Mouse (Mus musculus): ENCODE results near the gene Pkp4. TPM values are rescaled to one million over a fixed set of nuclear protein-coding genes. Genes with fewer than 3 reads are reported as not detected.

Gene Pkp4
- polyA plus RNA-seq, 3 experiments from 2014 or later: 10.2 to 16.4 (median 13.6) TPM

DNA sequence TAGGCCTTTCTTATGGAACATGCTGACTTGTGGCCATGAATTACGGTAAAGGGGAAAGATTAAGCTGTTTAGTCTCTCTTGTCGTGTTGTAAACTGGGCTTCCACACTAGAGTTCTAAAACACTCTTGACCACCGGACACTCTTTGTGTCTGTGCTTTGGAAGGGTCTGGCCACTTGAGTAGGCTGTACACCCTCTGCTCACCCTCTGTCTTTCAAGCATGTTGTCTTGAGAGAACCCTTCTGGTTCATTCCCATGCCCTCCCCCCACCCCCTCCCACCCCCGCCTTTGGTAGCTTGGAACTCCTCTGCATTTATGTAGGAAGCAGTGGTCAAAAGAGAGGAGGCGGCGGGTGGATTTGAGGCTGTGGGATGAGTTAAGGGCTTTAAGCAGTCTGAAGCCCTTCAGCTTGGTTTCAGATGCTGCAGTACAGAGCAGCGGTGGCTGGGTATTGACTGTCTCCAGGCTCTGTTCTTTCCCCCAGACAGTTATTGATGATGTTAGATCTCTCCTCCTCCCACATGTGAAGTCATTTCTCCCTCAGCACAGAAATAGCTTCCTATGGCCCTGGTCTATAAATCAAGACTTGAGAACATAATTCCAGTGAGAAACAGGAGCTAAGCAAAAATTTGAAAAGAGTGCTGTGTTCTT lies 120.4 kb downstream of the Pkp4 start:
- no peak for ATAC-seq

GRCm38 (mm10) chr2:59282966-59283365 lies 122.3 kb downstream of the Pkp4 start:
- no peak for ATAC-seq

DNA sequence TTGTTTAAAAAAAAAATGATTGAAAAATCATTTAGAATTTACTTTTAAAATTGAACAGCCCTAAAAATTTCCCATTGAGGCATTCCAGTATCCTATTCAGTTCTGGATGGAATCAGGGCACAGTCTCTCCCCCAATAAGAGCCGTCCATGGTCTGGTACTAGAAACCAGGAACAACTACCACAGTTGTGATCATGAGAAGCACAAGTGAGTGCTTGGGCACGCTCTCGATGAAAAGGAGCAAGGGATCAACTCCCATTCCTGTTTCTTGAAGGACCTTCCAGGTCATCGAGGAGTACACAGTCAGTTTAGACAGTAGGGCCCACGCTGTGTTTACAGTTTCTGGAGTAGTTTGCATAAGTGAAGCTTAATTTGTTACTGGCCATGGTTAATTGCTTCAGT lies 123.6 kb downstream of the Pkp4 start:
- ATAC-seq: no peak

GRCm38 (mm10) chr2:59284734-59285490 lies 124.3 kb downstream of the Pkp4 start:
- no peak for ATAC-seq

DNA sequence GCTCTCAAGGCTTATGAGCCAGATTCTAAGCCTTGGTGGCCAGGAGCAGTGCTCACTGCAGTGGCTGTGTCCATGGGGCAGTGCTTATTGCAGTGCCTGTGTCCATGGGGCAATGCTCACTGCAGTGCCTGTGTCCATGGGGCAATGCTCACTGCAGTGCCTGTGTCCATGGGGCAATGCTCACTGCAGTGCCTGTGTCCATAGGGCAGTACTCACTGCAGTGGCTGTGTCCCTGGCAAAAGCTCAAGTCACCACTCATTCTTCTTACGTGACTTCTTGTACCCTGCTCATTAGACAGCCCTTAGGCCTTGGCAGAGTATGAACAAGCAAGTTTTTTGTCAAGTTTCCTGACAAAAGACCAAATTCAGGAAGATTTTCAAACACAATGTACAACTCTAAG lies 124.9 kb downstream of the Pkp4 start:
- no peak for ATAC-seq

DNA sequence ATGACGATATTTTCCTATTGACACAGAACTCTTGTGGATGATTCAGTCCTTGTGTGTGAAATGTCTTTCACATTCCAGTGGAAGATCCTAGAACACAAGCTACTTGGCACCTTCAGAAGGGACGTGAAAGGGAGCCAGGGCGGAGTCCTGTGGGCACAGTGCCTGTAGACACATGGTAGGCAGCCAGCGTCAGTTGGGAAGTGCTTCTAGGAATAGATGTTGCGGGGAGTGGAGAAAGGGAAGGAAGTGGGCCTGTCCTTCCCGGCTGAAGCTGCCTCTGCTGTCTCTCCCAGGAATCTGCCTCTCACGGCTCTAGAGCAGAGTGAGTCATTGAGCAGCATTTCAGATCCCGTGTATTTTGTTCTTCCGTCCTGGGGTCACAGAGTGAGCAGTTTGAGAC lies 125.6 kb downstream of the Pkp4 start:
- ATAC-seq: no peak

DNA sequence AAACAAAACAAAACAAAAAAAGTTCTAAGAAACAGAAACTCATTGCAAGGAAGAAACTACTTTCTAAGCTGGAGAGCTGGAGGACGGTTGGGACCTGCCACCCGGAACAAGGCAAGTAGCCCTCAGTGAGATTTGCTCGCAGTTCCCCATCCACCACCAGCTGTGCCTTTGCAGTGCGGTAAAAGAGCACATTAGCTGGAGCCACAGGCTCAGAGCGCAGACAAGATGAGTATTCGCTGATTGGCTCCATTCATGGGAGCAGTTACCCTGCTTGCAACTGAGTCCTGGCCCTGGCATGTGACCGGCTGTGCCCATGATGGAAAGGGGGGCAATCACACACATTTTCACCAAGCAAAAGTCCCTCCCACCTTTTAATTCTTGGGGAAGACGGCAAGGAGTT lies 127.0 kb downstream of the Pkp4 start:
- no peak for ATAC-seq

DNA sequence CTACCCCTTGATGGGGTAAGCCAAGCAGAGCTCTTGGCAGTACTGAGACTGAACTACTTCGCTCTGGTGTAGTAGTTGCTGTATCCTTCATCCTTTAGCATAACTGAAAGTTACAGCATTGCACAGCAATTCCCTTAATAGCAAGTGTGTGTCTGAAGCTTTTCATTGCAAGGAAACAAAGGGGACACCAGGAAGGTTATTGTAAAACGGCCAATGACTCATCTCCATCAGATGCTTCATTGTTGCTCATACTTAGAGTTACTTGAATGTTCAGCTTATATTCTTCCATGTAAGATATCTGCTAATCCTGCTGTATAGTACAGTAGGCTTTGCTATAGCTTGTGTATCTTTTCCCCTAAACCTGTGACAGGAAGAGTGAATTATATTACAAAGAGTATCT lies 128.8 kb downstream of the Pkp4 start:
- ATAC-seq: no peak

- ATAC-seq: no peak
Measured at GRCm38 (mm10) chr2:59290391-59290790, 129.7 kb downstream of the Pkp4 start.

DNA sequence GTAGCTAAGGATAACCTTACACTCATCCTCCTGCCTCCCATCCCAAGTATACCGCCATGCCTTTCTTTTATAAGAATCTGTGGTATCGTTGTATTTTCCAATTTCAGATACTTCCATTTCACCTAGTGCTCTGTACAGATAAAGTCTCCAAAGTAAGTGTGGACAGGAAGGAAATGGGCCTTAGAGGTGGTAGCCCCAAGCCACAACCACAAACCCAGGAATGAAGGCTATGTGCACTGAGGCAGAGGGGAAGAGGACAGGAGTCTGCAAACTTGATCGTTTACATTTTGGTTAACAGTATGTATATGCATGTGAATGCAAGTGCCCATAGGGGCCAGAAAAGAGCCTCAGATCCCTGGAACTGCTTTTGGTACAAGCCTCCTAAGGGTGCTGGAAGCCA lies 139.2 kb downstream of the Pkp4 start:
- ATAC-seq: no peak

DNA sequence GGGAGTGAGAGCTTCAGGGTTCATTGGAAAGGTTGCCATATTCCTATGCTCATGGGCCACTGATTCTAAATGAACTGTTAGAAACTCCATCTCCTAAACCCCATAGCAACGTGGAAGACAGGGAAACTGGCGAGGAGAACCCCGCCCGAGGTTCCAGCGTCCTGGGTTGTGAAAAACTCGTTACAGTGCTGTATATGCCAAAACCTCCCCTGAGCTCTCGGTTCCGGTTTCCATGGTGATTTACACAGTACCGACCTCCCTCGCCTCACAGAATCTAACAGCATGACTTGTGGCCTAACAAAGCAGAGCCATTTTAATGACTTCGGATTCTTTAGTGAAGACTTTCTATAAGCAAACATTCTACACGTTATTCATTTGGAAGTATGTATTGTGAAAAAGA lies 141.0 kb downstream of the Pkp4 start:
- ATAC-seq: no peak

DNA sequence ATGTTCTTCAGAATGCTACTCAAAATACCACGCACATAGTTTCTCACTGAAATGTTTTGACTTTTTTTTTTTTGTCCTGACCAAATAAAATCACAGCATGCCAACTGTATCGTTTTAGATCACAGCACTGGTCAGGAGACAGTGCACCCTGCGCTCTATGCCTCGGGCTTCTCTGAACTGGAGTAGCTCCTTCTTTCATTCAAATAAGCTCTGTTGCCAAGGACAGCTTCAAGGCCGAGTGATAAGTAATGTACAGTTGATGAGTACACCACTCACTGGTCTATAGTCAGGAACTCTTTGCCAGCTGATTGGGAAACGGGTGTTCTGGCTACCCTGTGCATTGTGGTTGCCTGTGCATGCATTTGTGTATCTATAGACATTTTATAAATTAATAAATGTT lies 141.8 kb downstream of the Pkp4 start:
- no peak for ATAC-seq

GRCm38 (mm10) chr2:59303530-59304063 lies 142.9 kb downstream of the Pkp4 start:
- no peak for ATAC-seq

GRCm38 (mm10) chr2:59307302-59307701 lies 146.7 kb downstream of the Pkp4 start:
- no peak for ATAC-seq

DNA sequence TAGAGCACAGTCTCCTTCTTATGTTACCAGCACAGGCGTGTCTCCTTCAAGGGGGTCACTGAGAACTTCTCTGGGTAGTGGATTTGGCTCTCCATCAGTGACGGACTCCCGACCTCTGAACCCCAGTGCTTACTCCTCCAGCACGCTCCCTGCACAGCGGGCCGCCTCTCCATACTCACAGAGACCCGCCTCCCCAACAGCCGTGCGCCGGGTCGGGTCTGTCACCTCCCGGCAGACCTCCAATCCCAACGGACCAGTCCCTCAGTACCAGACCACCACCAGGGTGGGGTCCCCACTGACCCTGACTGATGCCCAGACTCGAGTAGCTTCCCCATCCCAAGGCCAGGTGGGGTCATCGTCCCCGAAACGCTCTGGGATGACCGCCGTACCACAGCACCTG lies 147.4 kb downstream of the Pkp4 start:
- no peak for ATAC-seq

- no peak for ATAC-seq
Measured at GRCm38 (mm10) chr2:59313293-59313692, 152.6 kb downstream of the Pkp4 start.

- ATAC-seq: no peak
Measured at GRCm38 (mm10) chr2:59318631-59319030, 158.0 kb downstream of the Pkp4 start.

- ATAC-seq: no peak
Measured at GRCm38 (mm10) chr2:59327946-59328345, 167.3 kb downstream of the Pkp4 start.

DNA sequence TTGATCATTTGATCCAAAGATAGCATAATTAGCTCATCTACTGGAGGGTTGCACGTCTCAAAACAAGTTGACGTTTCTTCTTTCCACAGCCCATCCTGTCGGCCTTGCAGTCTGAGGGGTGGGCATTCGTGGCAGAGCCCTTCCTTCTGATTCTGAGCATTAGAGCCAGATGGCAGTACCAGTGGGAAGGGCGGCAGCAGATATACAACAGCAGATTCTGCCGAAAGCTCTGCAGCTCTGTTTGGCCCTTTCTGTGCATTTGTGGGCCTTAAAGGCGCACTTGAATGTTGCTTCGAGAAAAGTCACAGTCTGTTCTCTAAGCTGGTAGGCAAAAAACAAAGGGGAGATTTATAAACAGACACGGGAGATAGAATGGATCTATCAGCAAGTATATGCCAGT lies 170.4 kb downstream of the Pkp4 start:
- ATAC-seq: no peak

- ATAC-seq: no peak
Measured at GRCm38 (mm10) chr2:59332523-59332922, 171.9 kb downstream of the Pkp4 start.

DNA sequence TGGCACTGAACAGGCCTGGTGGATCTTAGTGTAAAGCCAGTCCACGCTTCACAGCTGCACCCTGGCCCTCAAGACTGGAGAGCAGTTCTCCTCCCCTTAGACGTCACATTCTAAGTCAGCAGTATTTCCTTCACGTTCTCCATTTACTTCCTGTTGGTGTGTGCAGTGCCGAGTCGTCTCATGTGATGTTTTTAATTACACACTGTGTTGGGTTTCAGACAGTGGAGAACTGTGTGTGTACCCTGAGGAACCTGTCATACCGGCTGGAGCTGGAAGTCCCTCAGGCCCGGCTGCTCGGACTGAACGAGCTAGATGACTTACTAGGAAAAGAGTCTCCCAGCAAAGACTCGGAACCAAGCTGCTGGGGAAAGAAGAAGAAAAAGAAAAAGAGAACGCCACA lies 177.9 kb downstream of the Pkp4 start:
- peak; percentile 74 for ATAC-seq

- ATAC-seq: no peak
Measured at GRCm38 (mm10) chr2:59338926-59339325, 178.3 kb downstream of the Pkp4 start.

GRCm38 (mm10) chr2:59339776-59340539 lies 179.3 kb downstream of the Pkp4 start:
- ATAC-seq: peak; percentile 48

Measured in inflammation-experienced regulatory T-cells, adult 6 months (primary cell).